Mouse (Mus musculus) intestine, postnatal 0 days (tissue): ENCODE measurements around the gene Trmt1. TPM values are rescaled to one million over a fixed set of nuclear protein-coding genes. Genes with fewer than 3 reads are reported as not detected.

ENCODE experiments used
- ATAC-seq: fragments of 200-750 bp; cut with Nextera tagmentation; 2 replicates; pipeline ENCODE4 v1.8.0; 2017; ENCODE audit warnings: mild to moderate bottlenecking, moderate TSS enrichment, moderate library complexity
- H3K27ac ChIP-seq: fragments of 300-500 bp; sonication (generic); 2 replicates; pipeline ENCODE4 v1.5.1; 2014; ENCODE audit warnings: mild to moderate bottlenecking, low read depth, low read length, moderate library complexity
- H3K27me3 ChIP-seq: fragments of 300-500 bp; sonication (generic); replicated peaks from 2 replicates; pipeline ENCODE4 v1.6.1; 2014; ENCODE audit warnings: low read length, mixed read lengths; ENCODE audit not compliant: control insufficient read depth, insufficient read depth
- H3K36me3 ChIP-seq: fragments of 300-500 bp; sonication (generic); 2 replicates; pipeline ENCODE4 v1.6.1; 2014; ENCODE audit warnings: mild to moderate bottlenecking, moderate library complexity; ENCODE audit not compliant: control insufficient read depth, insufficient read depth
- H3K4me1 ChIP-seq: fragments of 300-500 bp; sonication (generic); replicated peaks from 2 replicates; pipeline ENCODE4 v1.6.1; 2014; ENCODE audit warnings: antibody characterized with exemption, low read length, mixed read lengths; ENCODE audit not compliant: control insufficient read depth, insufficient read depth
- H3K4me2 ChIP-seq: fragments of 300-500 bp; sonication (generic); replicated peaks from 2 replicates; pipeline ENCODE4 v1.6.1; 2014; ENCODE audit warnings: low read depth, mild to moderate bottlenecking, moderate library complexity
- H3K4me3 ChIP-seq: fragments of 300-500 bp; sonication (generic); 2 replicates; pipeline ENCODE4 v1.5.1; 2014; ENCODE audit warnings: low read depth, low read length
- H3K9ac ChIP-seq: fragments of 300-500 bp; sonication (generic); 2 replicates; pipeline ENCODE4 v1.6.1; 2014; ENCODE audit warnings: mild to moderate bottlenecking, low read depth, low read length
- H3K9me3 ChIP-seq: fragments of 300-500 bp; sonication (generic); 2 replicates; pipeline ENCODE4 v1.6.1; 2016; ENCODE audit warnings: mixed run types; ENCODE audit not compliant: control insufficient read depth
- CTCF ChIP-seq: sonication (generic); IDR thresholded peaks from 2 replicates; pipeline ENCODE4 v1.5.1; 2016; ENCODE audit warnings: low read depth, mild to moderate bottlenecking, control low read depth, antibody characterized with exemption, moderate library complexity
- WGBS: fragments of 180-500 bp; shearing (Covaris S2); extraction: QIAGEN DNeasy Blood & Tissue Kit; methylation state at CpG from one replicate; pipeline ENCODE4 v1.1.7; 2014; 5-methylcytosine and 5-hydroxymethylcytosine counted together
- polyA plus RNA-seq: library from polyadenylated mRNA; unstranded; fragments of >200 nt; fragmentation: Nextera tagmentation; extraction: Ambion mirVana; gene quantifications from 2 replicates; pipeline ENCODE4 v1.2.1, GENCODE M21; 2015

Trmt1 gene
- polyA plus RNA-seq, 1 experiment from 2014 or later, result 22.3 TPM

GRCm38 (mm10) chr8:84714161-84714560, 28.1 kb downstream of the Trmt1 start:
- Histone ChIP-seq H3K27me3 (peaks cover 26% of the 10 kb centered on the region), H3K36me3 (no peaks in the 10 kb centered on the region), H3K4me3 (no peak overlapping the region), H3K4me1 (no peaks in the 10 kb centered on the region), H3K9me3 (no peaks in the 10 kb centered on the region), H3K27ac (no peak overlapping the region), H3K4me2 (no peak overlapping the region), H3K9ac (no peak overlapping the region)
- no peak for TF ChIP-seq CTCF
- no peak for ATAC-seq
- WGBS, result 82% methylated on average over 4 of the region's 4 CpGs

- TF ChIP-seq CTCF, result no peak
- no peak overlapping the region for H3K4me3 ChIP-seq
- no peak for ATAC-seq
- no peak overlapping the region for H3K9ac ChIP-seq
- H3K4me2 ChIP-seq, result no peak overlapping the region
- H3K36me3 ChIP-seq, result no peaks in the 10 kb centered on the region
- H3K27ac ChIP-seq, result no peak overlapping the region
- no peaks in the 10 kb centered on the region for H3K4me1 ChIP-seq
- WGBS, result 23% methylated on average over 27 of the region's 27 CpGs
- no peaks in the 10 kb centered on the region for H3K9me3 ChIP-seq
- peaks cover 26% of the 10 kb centered on the region for H3K27me3 ChIP-seq
Observed at GRCm38 (mm10) chr8:84715893-84716468, 29.9 kb downstream of the Trmt1 start.

GRCm38 (mm10) chr8:84716790-84717189, 30.7 kb downstream of the Trmt1 start:
- H3K9ac ChIP-seq, result no peak overlapping the region
- ATAC-seq, result no peak
- WGBS, result 90% methylated on average over 11 of the region's 11 CpGs
- H3K27ac ChIP-seq, result no peak overlapping the region
- no peaks in the 10 kb centered on the region for H3K4me1 ChIP-seq
- H3K4me2 ChIP-seq, result no peak overlapping the region
- no peak overlapping the region for H3K4me3 ChIP-seq
- TF ChIP-seq CTCF, result no peak
- H3K27me3 ChIP-seq, result peaks cover 23% of the 10 kb centered on the region
- no peaks in the 10 kb centered on the region for H3K36me3 ChIP-seq
- H3K9me3 ChIP-seq, result no peaks in the 10 kb centered on the region

GRCm38 (mm10) chr8:84718476-84718875, 32.4 kb downstream of the Trmt1 start:
- Histone ChIP-seq H3K9me3 (no peaks in the 10 kb centered on the region), H3K27ac (no peak overlapping the region)
- WGBS, result 84% methylated on average over 5 of the region's 5 CpGs

DNA sequence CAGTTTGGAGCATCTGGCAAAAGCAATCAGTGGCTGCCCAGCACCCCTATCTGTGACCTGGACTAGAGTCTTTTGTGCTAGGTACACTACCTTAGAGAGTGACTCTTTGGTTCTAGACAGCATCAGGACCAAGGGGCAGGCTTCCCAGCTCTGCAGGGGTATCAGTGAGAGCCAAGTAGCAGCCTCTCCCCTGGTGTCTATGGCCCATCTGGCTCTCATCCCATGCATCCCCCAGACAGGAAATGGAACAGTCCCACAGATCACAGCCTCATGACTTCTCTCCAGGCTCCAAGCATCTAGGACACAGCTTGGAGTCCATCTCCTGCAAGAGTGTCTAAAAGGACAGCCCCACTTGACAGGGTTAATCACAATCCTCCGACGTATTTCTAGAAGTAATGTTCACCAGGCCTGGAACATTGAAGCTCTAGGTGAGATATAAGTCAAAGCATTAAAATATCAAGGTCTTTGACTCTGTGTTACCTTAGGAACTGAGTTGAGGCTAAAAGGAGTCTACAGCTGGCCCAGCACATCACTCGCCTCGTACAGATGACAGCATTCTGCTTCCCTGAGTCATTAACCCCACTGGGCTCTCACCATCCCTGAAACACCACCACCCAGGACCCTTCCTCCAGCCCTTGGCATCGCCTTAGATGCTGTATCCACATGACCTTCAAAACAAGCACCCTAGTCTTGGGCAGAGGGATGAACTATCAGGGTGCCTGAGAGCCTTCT, 33.0 kb downstream of the Trmt1 start:
- 80% methylated on average over 5 of the region's 5 CpGs for WGBS
- peaks cover 13% of the 10 kb centered on the region for H3K4me1 ChIP-seq
- no peaks in the 10 kb centered on the region for H3K9me3 ChIP-seq
- ATAC-seq, result no peak
- no peaks in the 10 kb centered on the region for H3K36me3 ChIP-seq
- no peak overlapping the region for H3K4me2 ChIP-seq
- peaks cover 23% of the 10 kb centered on the region for H3K27me3 ChIP-seq
- no peak overlapping the region for H3K4me3 ChIP-seq
- H3K27ac ChIP-seq, result no peak overlapping the region
- no peak overlapping the region for H3K9ac ChIP-seq
- no peak for TF ChIP-seq CTCF

More at GRCm38 (mm10) chr8:84718476-84718875, 32.4 kb downstream of the Trmt1 start:
- H3K4me1 ChIP-seq, result peaks cover 9% of the 10 kb centered on the region
- H3K4me3 ChIP-seq, result no peak overlapping the region
- H3K27me3 ChIP-seq, result peaks cover 23% of the 10 kb centered on the region
- no peak overlapping the region for H3K4me2 ChIP-seq
- no peak for ATAC-seq
- H3K9ac ChIP-seq, result no peak overlapping the region
- no peaks in the 10 kb centered on the region for H3K36me3 ChIP-seq
- no peak for TF ChIP-seq CTCF

DNA sequence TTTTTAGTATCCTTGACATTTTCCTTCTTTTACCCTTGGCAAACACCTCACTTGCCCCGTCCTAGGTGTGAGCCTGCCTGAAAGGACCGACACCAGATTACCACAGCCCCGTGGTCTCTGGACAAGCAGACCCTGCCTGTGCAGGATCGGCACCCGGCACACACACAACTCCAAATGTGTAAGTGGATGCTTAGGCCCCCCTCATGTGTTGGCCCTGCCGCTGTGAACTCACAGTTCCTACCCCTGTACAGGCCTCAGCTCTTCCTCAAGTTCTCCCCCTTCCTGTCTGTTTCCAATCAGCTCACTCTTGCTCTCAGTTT, 36.4 kb downstream of the Trmt1 start:
- Histone ChIP-seq H3K9me3 (no peaks in the 10 kb centered on the region), H3K36me3 (0 out of 2 replicates have a peak, but pooled peaks cover 2% of the 10 kb centered on the region), H3K4me1 (peaks cover 13% of the 10 kb centered on the region), H3K9ac (no peak overlapping the region), H3K27me3 (0 out of 2 replicates have a peak, but pooled peaks cover 2% of the 10 kb centered on the region), H3K4me2 (peak overlapping the region; percentile 40; the same call in 1 of the 2 replicates), H3K27ac (peak overlapping the region; percentile 62; the same call in 1 of the 2 replicates), H3K4me3 (no peak overlapping the region)
- TF ChIP-seq CTCF, result no peak
- WGBS, result 61% methylated on average over 6 of the region's 6 CpGs
- ATAC-seq, result no peak; the same call in 1 of the 2 replicates
